ENCODE assay signal across 8 mouse cellular contexts in the genomic region with DNA sequence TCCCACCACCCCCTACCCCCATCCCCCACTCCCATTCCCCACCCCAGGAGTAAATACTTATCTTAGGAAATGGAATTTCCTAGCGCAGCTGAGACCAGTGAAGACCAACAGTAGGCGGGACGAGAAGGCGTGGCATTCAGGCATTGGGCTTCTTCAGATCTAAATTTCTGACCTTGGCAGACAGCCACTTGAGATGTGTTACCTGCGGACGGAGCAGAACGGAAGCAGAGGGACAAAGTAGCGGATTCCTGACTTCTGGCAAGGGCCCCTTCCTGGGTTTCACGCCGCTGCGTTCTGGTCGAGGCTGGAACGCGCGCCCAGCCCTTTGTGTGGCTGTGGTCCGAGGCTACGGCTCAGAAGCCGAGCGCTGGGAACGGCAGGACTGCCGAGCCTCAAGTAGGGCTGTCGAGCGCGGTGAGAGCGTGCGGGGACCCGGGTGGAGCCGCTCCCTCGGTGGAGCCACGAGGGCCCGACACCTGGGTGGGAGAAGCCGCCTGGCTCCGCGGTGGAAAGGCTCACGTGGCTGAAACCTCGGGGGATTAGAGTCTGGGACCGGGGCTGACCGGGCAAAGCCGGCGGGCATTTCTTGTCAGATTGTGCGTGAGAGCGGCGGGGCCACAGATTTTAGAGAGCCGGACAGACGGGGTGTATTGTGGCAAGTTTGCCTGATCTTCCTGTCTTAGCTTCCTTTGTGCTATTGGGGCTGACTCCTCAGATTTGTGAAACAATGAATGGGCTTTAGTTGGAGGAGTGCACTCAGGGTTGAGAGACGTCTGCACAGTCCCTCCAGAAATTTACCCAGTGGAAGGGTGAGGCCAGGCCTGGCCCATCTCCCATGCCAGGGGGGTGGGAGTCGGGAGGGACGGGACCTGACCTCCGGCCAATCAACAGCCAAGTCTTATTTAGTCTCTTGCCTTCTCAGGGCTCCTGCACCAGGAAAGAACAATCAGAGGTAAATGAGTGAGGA. TPM values are rescaled to one million over a fixed set of nuclear protein-coding genes. Genes with fewer than 3 reads are reported as not detected.
DNase-seq lines count a peak whose midpoint lies in the region; ATAC-seq and TF ChIP-seq lines count a peak whose summit lies in the region.

No protein-coding gene starts in this region.

- H3K36me3 ChIP-seq in thymus, adult 2 months (ENCODE audit: control insufficient read depth, insufficient read depth, low read length): no peaks in the 10 kb centered on the region
- H3K36me3 ChIP-seq in intestine, postnatal 0 days (ENCODE audit: control insufficient read depth, insufficient read depth): no peaks in the 10 kb centered on the region
- no peaks in the 10 kb centered on the region for H3K36me3 ChIP-seq in liver, embryonic 16.5 days (ENCODE audit: control insufficient read depth, insufficient read depth)
- H3K36me3 ChIP-seq in neural tube, embryonic 14.5 days (ENCODE audit: control insufficient read depth, insufficient read depth, low read length): peaks cover 20% of the 10 kb centered on the region

- 5% methylated on average over 49 of the region's 49 CpGs for WGBS in thymus, adult 2 months
- under 1% methylated on average over 49 of the region's 49 CpGs for WGBS in intestine, postnatal 0 days
- 2% methylated on average over 49 of the region's 49 CpGs for whole genome bisulfite sequencing in liver, embryonic 16.5 days (ENCODE audit: insufficient replicate concordance)
- WGBS in neural tube, embryonic 14.5 days: under 1% methylated on average over 49 of the region's 49 CpGs

- ATAC-seq in intestine, postnatal 0 days: peak; percentile 70
- ATAC-seq in liver, embryonic 16.5 days (ENCODE audit: low read depth): peak; percentile 54
- peak; percentile 91 for ATAC-seq in neural tube, embryonic 14.5 days (ENCODE audit: low read depth)
- no peak for ATAC-seq in inflammation-experienced regulatory T-cells, adult 6 months

- TF ChIP-seq POLR2A in thymus, adult 2 months (IDR thresholded peaks at IDR 0.05; ENCODE audit: control insufficient read depth, extremely low read depth, insufficient read depth, low read length, poor library complexity): no peak

- H3K27ac ChIP-seq in thymus, adult 2 months (ENCODE audit: control insufficient read depth, insufficient read depth, low read length): no peak overlapping the region
- peak overlapping the region; percentile 46; the same call in 1 of the 2 replicates for H3K27ac ChIP-seq in intestine, postnatal 0 days (ENCODE audit: low read depth, low read length)
- H3K27ac ChIP-seq in liver, embryonic 16.5 days (ENCODE audit: low read length): no peak overlapping the region
- H3K27ac ChIP-seq in neural tube, embryonic 14.5 days (ENCODE audit: low read depth, low read length): peak overlapping the region; percentile 94

- H3K4me1 ChIP-seq in thymus, adult 2 months (replicated peaks; ENCODE audit: control insufficient read depth, insufficient read depth, low read length): peaks cover 5% of the 10 kb centered on the region
- 0 out of 2 replicates have a peak, but pooled peaks cover 3% of the 10 kb centered on the region for H3K4me1 ChIP-seq in intestine, postnatal 0 days (replicated peaks; ENCODE audit: control insufficient read depth, insufficient read depth, low read length)
- H3K4me1 ChIP-seq in liver, embryonic 16.5 days (ENCODE audit: control insufficient read depth, low read depth, low read length): no peaks in the 10 kb centered on the region; the same call in 1 of the 2 replicates
- H3K4me1 ChIP-seq in neural tube, embryonic 14.5 days (ENCODE audit: control insufficient read depth, insufficient read depth, low read length): 0 out of 2 replicates have a peak, but pooled peaks cover 4% of the 10 kb centered on the region

- peak overlapping the region; percentile 29 for H3K4me3 ChIP-seq in thymus, adult 2 months (ENCODE audit: control insufficient read depth, insufficient read depth, low read length)
- H3K4me3 ChIP-seq in intestine, postnatal 0 days (ENCODE audit: low read depth, low read length): peak overlapping the region; percentile 55
- H3K4me3 ChIP-seq in liver, embryonic 16.5 days (ENCODE audit: low read depth, low read length): peak overlapping the region; percentile 54
- peak overlapping the region; percentile 86 for H3K4me3 ChIP-seq in neural tube, embryonic 14.5 days (ENCODE audit: low read depth, low read length)

- H3K9ac ChIP-seq in intestine, postnatal 0 days (ENCODE audit: low read depth, low read length): peak overlapping the region; percentile 74
- H3K9ac ChIP-seq in liver, embryonic 16.5 days (ENCODE audit: low read depth, low read length): peak overlapping the region; percentile 10
- H3K9ac ChIP-seq in neural tube, embryonic 14.5 days (replicated peaks; ENCODE audit: low read depth, low read length): peak overlapping the region; percentile 96

- H3K27me3 ChIP-seq in thymus, adult 2 months (ENCODE audit: control insufficient read depth, insufficient read depth, low read length): peaks cover 7% of the 10 kb centered on the region; the same call in 1 of the 2 replicates
- H3K27me3 ChIP-seq in intestine, postnatal 0 days (replicated peaks; ENCODE audit: control insufficient read depth, insufficient read depth, low read length): no peaks in the 10 kb centered on the region
- H3K27me3 ChIP-seq in liver, embryonic 16.5 days (ENCODE audit: control insufficient read depth, insufficient read depth, low read depth, low read length): peaks cover 11% of the 10 kb centered on the region
- no peaks in the 10 kb centered on the region for H3K27me3 ChIP-seq in neural tube, embryonic 14.5 days (ENCODE audit: control insufficient read depth, insufficient read depth, low read length)

- TF ChIP-seq CTCF in thymus, adult 2 months (IDR thresholded peaks at IDR 0.05; ENCODE audit: borderline replicate concordance, control insufficient read depth, extremely low read depth, insufficient read depth, low read length, poor library complexity): no peak
- TF ChIP-seq CTCF in intestine, postnatal 0 days (IDR thresholded peaks at IDR 0.05; ENCODE audit: low read depth): no peak

- no peaks in the 10 kb centered on the region for H3K9me3 ChIP-seq in intestine, postnatal 0 days (ENCODE audit: control insufficient read depth)
- no peaks in the 10 kb centered on the region for H3K9me3 ChIP-seq in liver, embryonic 16.5 days (replicated peaks; ENCODE audit: control insufficient read depth, low read length)
- H3K9me3 ChIP-seq in neural tube, embryonic 14.5 days (ENCODE audit: control insufficient read depth, low read length): no peaks in the 10 kb centered on the region

- DNase-seq in thymus, adult 2 months: no peak
- no peak for DNase-seq in thymus, adult 18-20 months
- DNase-seq in cerebellum, postnatal 4 days (ENCODE audit: low spot score in 2 of 2): peak; percentile 31 to 60
- peak; percentile 67 to 68 for DNase-seq in heart, adult 18-20 months

- H3K4me2 ChIP-seq in intestine, postnatal 0 days (replicated peaks; ENCODE audit: low read depth): peak overlapping the region; percentile 84
- peak overlapping the region; percentile 62 for H3K4me2 ChIP-seq in liver, embryonic 16.5 days (ENCODE audit: low read depth, low read length)
- H3K4me2 ChIP-seq in neural tube, embryonic 14.5 days (ENCODE audit: low read depth, low read length): peak overlapping the region; percentile 61

RNA-seq across cellular contexts. Expression of a gene that starts 1.7 kb away (rescaled TPM):
- 0.94 and 1.1 TPM in 2 replicates for polyA plus RNA-seq in thymus, adult 2 months (2012; rRNA removed)
- total RNA-seq in heart, adult 18-20 months (2021): 1 to 10 TPM; 1.7 to 2.0 TPM
- 8.6 and 9.0 TPM in 2 replicates for polyA plus RNA-seq in intestine, postnatal 0 days (2015; fragmentation: Nextera tagmentation; extraction: Ambion mirVana)
- polyA plus RNA-seq in liver, embryonic 16.5 days (2015; fragmentation: Nextera tagmentation; extraction: Ambion mirVana): 2.9 and 3.4 TPM in 2 replicates
- 289 and 326 TPM in 2 replicates for polyA plus RNA-seq in neural tube, embryonic 14.5 days (2014; fragmentation: Nextera tagmentation; extraction: Ambion mirVana)
- not detected for polyA plus RNA-seq in inflammation-experienced regulatory T-cells, adult 6 months (2017; shearing (Covaris generic))

RNA-seq across cellular contexts. Expression of a gene that starts 13.3 kb away (rescaled TPM):
- polyA plus RNA-seq in thymus, adult 2 months (2012; rRNA removed): 0.32 and 0.34 TPM in 2 replicates
- total RNA-seq in heart, adult 18-20 months (2021): not detected
- 0.05 TPM in 1 of 2 replicates, not detected in the other for polyA plus RNA-seq in intestine, postnatal 0 days (2015; fragmentation: Nextera tagmentation; extraction: Ambion mirVana)
- not detected in 2 replicates for polyA plus RNA-seq in liver, embryonic 16.5 days (2015; fragmentation: Nextera tagmentation; extraction: Ambion mirVana)
- polyA plus RNA-seq in neural tube, embryonic 14.5 days (2014; fragmentation: Nextera tagmentation; extraction: Ambion mirVana): 1.3 and 2.1 TPM in 2 replicates
- polyA plus RNA-seq in inflammation-experienced regulatory T-cells, adult 6 months (2017; shearing (Covaris generic)): under 1 TPM in 2 of 3 experiments, not detected in 1; 0.16 to 0.39 TPM

RNA-seq across cellular contexts. Expression of a gene that starts 20.6 kb away (rescaled TPM):
- polyA plus RNA-seq in thymus, adult 2 months (2012; rRNA removed): not detected in 2 replicates
- total RNA-seq in heart, adult 18-20 months (2021): not detected
- not detected in 2 replicates for polyA plus RNA-seq in intestine, postnatal 0 days (2015; fragmentation: Nextera tagmentation; extraction: Ambion mirVana)
- polyA plus RNA-seq in liver, embryonic 16.5 days (2015; fragmentation: Nextera tagmentation; extraction: Ambion mirVana): not detected in 2 replicates
- polyA plus RNA-seq in neural tube, embryonic 14.5 days (2014; fragmentation: Nextera tagmentation; extraction: Ambion mirVana): 2.4 and 2.6 TPM in 2 replicates
- polyA plus RNA-seq in inflammation-experienced regulatory T-cells, adult 6 months (2017; shearing (Covaris generic)): not detected

RNA-seq across cellular contexts. Expression of a gene that starts 21.6 kb away (rescaled TPM):
- polyA plus RNA-seq in thymus, adult 2 months (2012; rRNA removed): not detected in 2 replicates
- total RNA-seq in heart, adult 18-20 months (2021): 1 to 10 TPM in 1 of 2 experiments, under 1 TPM in 1; 0.90 to 1.0 TPM
- not detected in 2 replicates for polyA plus RNA-seq in intestine, postnatal 0 days (2015; fragmentation: Nextera tagmentation; extraction: Ambion mirVana)
- not detected in 2 replicates for polyA plus RNA-seq in liver, embryonic 16.5 days (2015; fragmentation: Nextera tagmentation; extraction: Ambion mirVana)
- polyA plus RNA-seq in neural tube, embryonic 14.5 days (2014; fragmentation: Nextera tagmentation; extraction: Ambion mirVana): 0.32 and 0.53 TPM in 2 replicates
- not detected for polyA plus RNA-seq in inflammation-experienced regulatory T-cells, adult 6 months (2017; shearing (Covaris generic))

RNA-seq across cellular contexts. Expression of a gene that starts 43.1 kb away (rescaled TPM):
- polyA plus RNA-seq in thymus, adult 2 months (2012; rRNA removed): 124 and 135 TPM in 2 replicates
- 1 to 10 TPM; 6.0 to 8.2 TPM for total RNA-seq in heart, adult 18-20 months (2021)
- polyA plus RNA-seq in intestine, postnatal 0 days (2015; fragmentation: Nextera tagmentation; extraction: Ambion mirVana): 4.1 and 4.4 TPM in 2 replicates
- polyA plus RNA-seq in liver, embryonic 16.5 days (2015; fragmentation: Nextera tagmentation; extraction: Ambion mirVana): 0.46 and 1.0 TPM in 2 replicates
- polyA plus RNA-seq in neural tube, embryonic 14.5 days (2014; fragmentation: Nextera tagmentation; extraction: Ambion mirVana): 78.9 and 103 TPM in 2 replicates
- 1 to 10 TPM; 4.1 to 8.0 (median 7.4) TPM for polyA plus RNA-seq in inflammation-experienced regulatory T-cells, adult 6 months (2017; shearing (Covaris generic))

Comparison
In these comparisons a context has a peak if more than half of its experiments do, and no peak if none do; other contexts are left out.
1. DNase-seq: peak in cerebellum, postnatal 4 days (2 of 2) and heart, adult 18-20 months (2 of 2); none in thymus, adult 2 months (single experiment) and thymus, adult 18-20 months (0 of 2).
2. H3K27ac ChIP-seq: peak in intestine, postnatal 0 days (single experiment) and neural tube, embryonic 14.5 days (single experiment); none in thymus, adult 2 months (single experiment) and liver, embryonic 16.5 days (single experiment).
3. H3K4me3 ChIP-seq: peak in every context shown above with its lines; median percentile 86 in neural tube, embryonic 14.5 days; 55 in intestine, postnatal 0 days; 54 in liver, embryonic 16.5 days; 29 in thymus, adult 2 months.
4. H3K9ac ChIP-seq: peak in every context shown above with its lines; median percentile 96 in neural tube, embryonic 14.5 days; 74 in intestine, postnatal 0 days; 10 in liver, embryonic 16.5 days.
5. RNA of a gene that starts 1.7 kb away (polyA plus RNA-seq): 289 to 326 TPM in neural tube, embryonic 14.5 days; 8.6 to 9.0 TPM in intestine, postnatal 0 days, 2.9 to 3.4 TPM in liver, embryonic 16.5 days, 0.94 to 1.1 TPM in thymus, adult 2 months and not detected in inflammation-experienced regulatory T-cells, adult 6 months; every median in the first group is over 10 times any median in the second.
6. Peak in every context shown above with its lines, with median percentiles within 50 percentile points of each other: H3K4me2 ChIP-seq.